Mouse (Mus musculus) cerebellum, adult 2 months (tissue): ENCODE results near the gene C130032M10Rik. TPM values are rescaled to one million over a fixed set of nuclear protein-coding genes. Genes with fewer than 3 reads are reported as not detected.

ENCODE experiments used
- DNase-seq, 2 experiments: peaks; one replicate each; pipeline ENCODE4 v3.0.0; 2021
- H3K27ac ChIP-seq: fragments of 200-500 bp; 2 replicates; pipeline ENCODE4 v1.5.1; 2012; ENCODE audit warnings: low read length, control low read depth, inconsistent platforms; ENCODE audit not compliant: insufficient read depth
- H3K27me3 ChIP-seq: fragments of 200-500 bp; 2 replicates; pipeline ENCODE4 v1.6.1; 2012; ENCODE audit warnings: inconsistent platforms, mild to moderate bottlenecking, low read length, moderate library complexity; ENCODE audit not compliant: control insufficient read depth, insufficient read depth
- H3K4me1 ChIP-seq: fragments of 200-500 bp; 2 replicates; pipeline ENCODE4 v1.6.1; 2011; ENCODE audit warnings: low read length; ENCODE audit not compliant: control insufficient read depth, insufficient read depth
- H3K4me3 ChIP-seq: fragments of 200-500 bp; replicated peaks from 2 replicates; pipeline ENCODE3; 2011; ENCODE audit warnings: mild to moderate bottlenecking, low read depth, low read length, control low read depth; ENCODE audit not compliant: insufficient read depth
- CTCF ChIP-seq: fragments of 200-500 bp; IDR thresholded peaks from 2 replicates; pipeline ENCODE4 v1.5.1; 2011; ENCODE audit warnings: low read depth, mild to moderate bottlenecking, control low read depth, low read length, moderate library complexity, borderline replicate concordance; ENCODE audit not compliant: insufficient read depth
- POLR2A ChIP-seq: fragments of 200-500 bp; IDR thresholded peaks from 2 replicates; pipeline ENCODE4 v1.6.1; 2011; ENCODE audit warnings: low read length, control low read depth, borderline replicate concordance; ENCODE audit not compliant: insufficient read depth
- WGBS: fragments of 180-500 bp; shearing (Covaris S2); methylation state at CpG from one replicate; pipeline ENCODE4 v1.1.7; 2018; 5-methylcytosine and 5-hydroxymethylcytosine counted together
- polyA plus RNA-seq: library from polyadenylated mRNA; depleted of rRNA; stranded (reverse); fragments of >200 nt; gene quantifications from 2 replicates; pipeline ENCODE4 v1.2.3, GENCODE M21; 2012

Gene C130032M10Rik
- polyA plus RNA-seq, 1 experiment, result not detected

DNA sequence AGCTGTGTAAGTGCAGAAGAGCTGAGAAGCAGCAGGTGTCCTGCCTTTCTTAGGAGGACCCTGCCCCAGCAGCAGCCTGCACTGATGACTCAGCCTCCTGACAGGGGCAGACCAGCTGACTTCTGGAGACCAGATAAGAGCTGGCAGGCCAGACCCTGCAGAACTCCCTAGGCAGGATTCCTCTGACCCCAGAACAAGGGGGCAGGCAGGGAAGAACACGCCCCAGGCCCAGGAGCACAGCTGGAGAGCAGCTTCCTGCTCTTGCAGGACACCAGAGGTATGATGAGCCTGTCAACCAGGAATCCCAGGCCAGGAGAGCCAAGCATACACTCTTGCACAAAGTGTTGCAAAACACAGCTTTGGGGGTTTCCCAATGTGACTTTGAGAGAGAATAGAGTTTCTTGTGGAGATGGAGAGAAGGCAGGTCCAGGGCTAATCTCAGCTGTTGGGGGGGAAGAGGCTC lies 25.8 kb downstream of the C130032M10Rik start:
- Histone ChIP-seq H3K27ac (no peak overlapping the region), H3K27me3 (no peaks in the 10 kb centered on the region; the same call in 1 of the 2 replicates), H3K4me1 (0 out of 2 replicates have a peak, but pooled peaks cover 7% of the 10 kb centered on the region), H3K4me3 (no peak overlapping the region)
- no peak for DNase-seq
- TF ChIP-seq POLR2A (no peak), CTCF (no peak)
- 79% methylated on average over 1 of the region's 1 CpGs for WGBS

DNA sequence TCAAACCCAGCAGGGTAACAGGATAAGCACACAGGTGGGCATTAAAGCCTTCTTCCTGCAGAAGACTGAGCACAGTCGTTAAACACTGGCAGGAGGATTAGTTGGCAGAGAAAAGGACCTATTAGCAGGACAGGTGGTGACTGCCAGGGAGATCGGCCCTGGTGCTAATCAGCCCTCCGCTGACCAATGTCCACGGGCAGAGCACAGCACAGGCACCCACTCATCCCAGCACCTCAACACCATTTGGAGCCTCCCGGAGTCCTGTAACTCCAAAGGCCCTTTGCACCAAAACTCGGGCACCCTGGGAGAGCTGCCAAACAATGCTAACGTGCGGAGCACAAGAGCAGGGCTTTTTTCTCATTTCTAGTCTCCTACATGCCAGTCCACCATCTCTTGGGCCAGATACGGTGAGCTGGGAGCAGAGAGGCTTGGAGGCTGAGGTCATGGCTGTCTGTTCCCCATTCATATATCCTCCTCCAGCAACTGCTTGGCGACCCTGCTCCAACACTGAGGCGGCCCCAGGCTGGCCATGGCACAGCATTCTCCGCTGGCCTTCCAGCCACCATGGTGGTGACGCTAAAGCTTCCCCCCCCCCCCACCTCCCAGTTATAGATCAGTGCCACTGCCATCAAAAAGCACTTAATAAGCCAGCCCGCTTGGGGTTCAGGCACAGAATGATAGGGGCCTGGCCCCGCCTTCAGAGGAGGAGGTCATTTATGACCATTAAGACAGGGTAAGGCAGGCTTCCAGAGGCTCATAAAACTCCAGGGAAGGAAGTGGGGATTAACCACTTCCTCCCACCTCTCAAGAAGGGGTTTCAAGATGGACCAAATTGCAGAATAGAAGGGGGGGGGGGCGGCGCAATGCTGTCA lies 28.6 kb downstream of the C130032M10Rik start:
- Histone ChIP-seq H3K4me1 (0 out of 2 replicates have a peak, but pooled peaks cover 7% of the 10 kb centered on the region), H3K27me3 (no peaks in the 10 kb centered on the region; the same call in 1 of the 2 replicates), H3K4me3 (no peak overlapping the region), H3K27ac (no peak overlapping the region)
- peak; percentile 20 to 36 for DNase-seq
- WGBS, result 17% methylated on average over 17 of the region's 17 CpGs
- TF ChIP-seq CTCF, result no peak
- TF ChIP-seq POLR2A, result no peak

DNA sequence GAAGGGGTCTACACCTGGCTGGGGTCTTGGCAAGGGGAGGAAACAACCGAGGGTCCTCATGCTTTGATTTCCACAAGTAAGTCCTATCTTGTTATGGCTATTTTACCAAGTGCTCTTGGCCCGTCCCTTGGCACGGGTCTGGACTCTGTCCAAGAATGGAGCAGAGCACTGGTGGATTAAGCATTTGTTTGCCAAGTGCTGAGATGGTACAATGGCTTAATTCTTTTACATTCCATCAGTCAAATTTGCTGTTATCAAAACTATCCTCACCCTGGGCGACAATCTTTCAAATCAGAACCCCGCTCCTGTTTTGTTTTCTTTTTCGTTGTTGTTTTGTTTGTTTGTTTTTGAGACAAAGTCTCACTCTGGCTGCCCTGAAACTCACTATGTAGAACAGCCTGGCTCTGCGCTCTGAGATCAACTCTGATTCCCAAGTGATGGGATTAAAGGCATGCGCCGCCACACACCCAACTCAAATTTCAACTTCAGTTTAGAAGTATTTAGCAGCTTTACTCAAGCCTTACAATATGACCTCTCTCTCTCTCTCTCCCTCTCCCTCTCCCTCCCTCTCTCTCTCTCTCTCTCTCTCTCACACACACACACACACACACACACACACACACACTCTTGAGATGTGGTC lies 29.4 kb downstream of the C130032M10Rik start:
- no peak for TF ChIP-seq POLR2A
- no peak for TF ChIP-seq CTCF
- H3K4me3 ChIP-seq, result no peak overlapping the region
- WGBS, result 21% methylated on average over 9 of the region's 9 CpGs

DNA sequence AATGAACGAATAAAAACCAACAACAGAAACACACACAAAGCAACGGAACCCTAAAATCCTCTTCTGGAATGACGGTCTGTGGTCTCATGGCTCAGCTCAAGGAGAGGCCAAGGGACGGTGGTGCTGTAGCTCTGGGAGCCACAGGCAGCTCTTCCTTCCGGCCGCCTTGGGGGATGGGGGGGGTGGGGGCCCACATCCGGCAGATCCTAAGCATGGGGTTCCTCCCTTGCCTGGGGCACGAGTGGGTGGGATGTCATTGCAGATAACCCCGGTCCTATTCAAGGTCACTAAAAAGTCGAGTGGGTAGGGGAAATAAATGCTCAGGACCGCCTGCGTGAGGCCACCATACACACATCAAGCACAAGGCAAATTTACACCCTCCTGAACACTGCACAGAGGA lies 31.3 kb downstream of the C130032M10Rik start:
- WGBS, result 79% methylated on average over 12 of the region's 12 CpGs
- TF ChIP-seq POLR2A (no peak), CTCF (no peak)
- Histone ChIP-seq H3K27ac (no peak overlapping the region), H3K4me3 (no peak overlapping the region), H3K27me3 (no peaks in the 10 kb centered on the region; the same call in 1 of the 2 replicates), H3K4me1 (0 out of 2 replicates have a peak, but pooled peaks cover 7% of the 10 kb centered on the region)
- DNase-seq, result no peak

More for the DNA sequence above, 29.4 kb downstream of the C130032M10Rik start:
- Histone ChIP-seq H3K4me1 (0 out of 2 replicates have a peak, but pooled peaks cover 7% of the 10 kb centered on the region), H3K27ac (no peak overlapping the region), H3K27me3 (no peaks in the 10 kb centered on the region; the same call in 1 of the 2 replicates)
- DNase-seq, result peak in 1 of 2 experiments; percentile 7

DNA sequence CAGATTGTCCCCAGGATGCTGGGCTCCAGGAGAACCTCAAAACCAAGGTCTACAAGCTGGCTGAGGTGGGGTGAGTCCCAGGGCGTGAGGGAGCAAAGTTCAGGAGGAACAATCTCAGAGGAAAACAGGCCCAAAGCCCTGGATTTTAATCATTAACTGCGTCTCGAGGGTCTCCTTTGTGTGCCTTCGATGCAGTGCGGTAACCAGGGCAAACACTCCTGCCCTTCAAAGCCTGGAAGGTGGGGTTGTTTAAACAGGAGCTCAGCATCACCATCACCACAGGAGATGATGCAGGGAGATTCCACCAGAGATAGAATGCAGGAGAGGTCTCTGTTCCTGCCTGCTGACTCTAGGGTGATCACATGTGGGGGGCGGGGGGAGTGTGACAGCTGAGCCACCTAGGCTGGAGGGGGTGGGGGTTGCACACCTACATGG lies 32.2 kb downstream of the C130032M10Rik start:
- no peak overlapping the region for H3K27ac ChIP-seq
- no peak for DNase-seq
- H3K4me3 ChIP-seq, result no peak overlapping the region
- 68% methylated on average over 6 of the region's 6 CpGs for WGBS
- H3K4me1 ChIP-seq, result 0 out of 2 replicates have a peak, but pooled peaks cover 7% of the 10 kb centered on the region
- TF ChIP-seq CTCF (no peak), POLR2A (no peak)
- no peaks in the 10 kb centered on the region; the same call in 1 of the 2 replicates for H3K27me3 ChIP-seq

DNA sequence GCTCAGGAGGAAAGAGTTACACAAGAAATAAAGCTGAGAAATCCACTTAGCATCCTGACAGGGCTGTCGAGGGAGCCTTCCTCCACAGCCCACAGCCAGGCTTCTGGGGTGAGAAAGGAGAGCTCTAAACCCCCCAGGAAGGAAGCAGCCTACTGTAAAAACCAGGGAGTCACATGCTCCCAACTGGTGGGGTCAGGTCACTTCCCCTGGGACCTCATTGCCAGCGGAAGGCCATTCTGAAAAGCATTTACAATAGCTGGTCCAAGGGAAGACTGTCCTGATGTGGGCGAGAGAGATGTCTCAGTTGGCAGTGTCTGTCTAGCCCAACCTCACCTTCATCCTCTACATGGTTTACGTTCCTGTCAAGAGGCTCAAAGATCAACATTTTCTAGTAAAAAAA lies 33.0 kb downstream of the C130032M10Rik start:
- WGBS, result 60% methylated on average over 4 of the region's 4 CpGs
- no peak overlapping the region for H3K4me3 ChIP-seq
- no peak for TF ChIP-seq POLR2A
- no peak for TF ChIP-seq CTCF
- no peak overlapping the region for H3K27ac ChIP-seq
- DNase-seq, result no peak
- H3K4me1 ChIP-seq, result 0 out of 2 replicates have a peak, but pooled peaks cover 7% of the 10 kb centered on the region
- no peaks in the 10 kb centered on the region; the same call in 1 of the 2 replicates for H3K27me3 ChIP-seq

DNA sequence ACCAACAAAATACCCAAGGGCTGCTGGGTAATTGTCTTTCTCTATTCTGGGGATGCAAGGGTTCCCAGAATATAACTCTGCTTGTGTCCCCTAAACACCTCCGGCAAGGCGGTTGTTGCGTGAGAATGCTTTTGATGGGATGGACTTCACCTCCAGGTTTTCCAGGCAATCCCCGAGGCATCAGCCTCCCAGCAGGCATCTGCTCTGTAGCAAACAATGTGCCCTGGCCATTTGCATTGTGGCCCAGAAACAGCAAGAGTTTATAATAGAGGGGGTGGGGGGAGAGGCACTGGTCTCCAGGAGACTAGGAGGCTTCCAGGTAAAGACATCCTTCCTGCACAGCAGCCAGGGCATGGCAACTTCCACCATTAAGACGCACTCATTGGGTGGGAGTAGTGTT lies 33.6 kb downstream of the C130032M10Rik start:
- WGBS, result 48% methylated on average over 5 of the region's 5 CpGs
- 0 out of 2 replicates have a peak, but pooled peaks cover 5% of the 10 kb centered on the region for H3K4me1 ChIP-seq
- H3K4me3 ChIP-seq, result no peak overlapping the region
- no peak overlapping the region for H3K27ac ChIP-seq
- TF ChIP-seq CTCF, result no peak
- no peak for TF ChIP-seq POLR2A
- no peaks in the 10 kb centered on the region; the same call in 1 of the 2 replicates for H3K27me3 ChIP-seq
- no peak for DNase-seq

DNA sequence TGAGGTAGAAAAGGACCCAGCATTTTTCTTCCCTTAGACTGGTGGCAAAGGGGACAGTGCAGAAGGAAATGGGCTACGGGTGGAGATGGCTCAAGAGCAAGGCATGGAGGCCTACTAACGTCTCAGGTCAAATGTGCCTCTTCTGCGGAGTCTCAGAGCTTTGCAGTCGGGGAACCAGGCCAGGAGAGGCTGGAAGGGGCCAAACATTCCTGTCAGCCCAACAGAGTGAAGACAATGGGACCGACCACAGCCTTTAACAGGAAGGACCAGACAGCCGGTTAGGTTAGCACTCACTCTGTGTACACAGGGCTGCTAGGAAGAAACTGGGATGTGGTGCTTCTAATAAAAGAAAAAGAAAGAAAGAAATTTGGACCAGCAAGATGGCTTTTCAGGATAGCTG lies 34.5 kb downstream of the C130032M10Rik start:
- 46% methylated on average over 6 of the region's 6 CpGs for WGBS
- no peak for DNase-seq
- no peak for TF ChIP-seq CTCF
- no peak for TF ChIP-seq POLR2A
- Histone ChIP-seq H3K27me3 (no peaks in the 10 kb centered on the region; the same call in 1 of the 2 replicates), H3K27ac (no peak overlapping the region), H3K4me3 (no peak overlapping the region), H3K4me1 (no peaks in the 10 kb centered on the region)
